Mouse (Mus musculus): Measurements from ENCODE around the gene 1810065E05Rik. TPM values are rescaled to one million over a fixed set of nuclear protein-coding genes. Genes with fewer than 3 reads are reported as not detected.

The 1810065E05Rik gene
- total and polyA plus RNA-seq, 2 experiments from 2014 or later = not detected

- ATAC-seq (no peak), DNase-seq (ENCODE audit: low spot score) (no peak)
- Histone ChIP-seq H3K36me3 (ENCODE audit: insufficient read depth, low read length) (no peaks in the 10 kb centered on the region), H3K27me3 (ENCODE audit: insufficient read depth, low read length) (no peaks in the 10 kb centered on the region), H3K4me2 (ENCODE audit: low read depth, low read length) (no peak within 1 kb of the TSS), H3K9ac (replicated peaks; ENCODE audit: low read length) (no peak within 1 kb of the TSS), H3K4me3 (ENCODE audit: low read length) (no peak within 1 kb of the TSS), H3K27ac (no peak within 1 kb of the TSS), H3K4me1 (ENCODE audit: insufficient read depth, low read length) (no peaks in the 10 kb centered on the region), H3K9me3 (ENCODE audit: low read length) (no peaks in the 10 kb centered on the region)
- TF ChIP-seq CTCF (IDR thresholded peaks at IDR 0.05; ENCODE audit: low read depth) = no peak
Measured at GRCm38 (mm10) chr11:58462170-58462569, 41.3 kb downstream of the 1810065E05Rik start, which contains the start of gene Olfr30. TSS of gene Olfr30 (minus strand) at chr11:58462270.

Other genes with a start within 250 kb of the 1810065E05Rik start
- 24.7 and 37.7 TPM in 2 replicates for gene Mrpl22, start 249.4 kb upstream of the 1810065E05Rik start, total RNA-seq (2014; rRNA removed)
- 98.8 and 98.9 TPM in 2 replicates for gene Mrpl22, start 249.4 kb upstream of the 1810065E05Rik start, polyA plus RNA-seq (2015; fragmentation: Nextera tagmentation; extraction: Ambion mirVana)
- 2.7 and 6.3 TPM in 2 replicates for gene Igtp, start 221.6 kb upstream of the 1810065E05Rik start, total RNA-seq (2014; rRNA removed)
- gene Igtp, start 221.6 kb upstream of the 1810065E05Rik start, polyA plus RNA-seq (2015; fragmentation: Nextera tagmentation; extraction: Ambion mirVana) = 2.1 and 3.0 TPM in 2 replicates
- 1.2 and 1.8 TPM in 2 replicates for gene Irgm2, start 221.5 kb upstream of the 1810065E05Rik start, total RNA-seq (2014; rRNA removed)
- 0.80 and 1.6 TPM in 2 replicates for gene Irgm2, start 221.5 kb upstream of the 1810065E05Rik start, polyA plus RNA-seq (2015; fragmentation: Nextera tagmentation; extraction: Ambion mirVana)
- not detected in 2 replicates for gene 4930438A08Rik, start 146.3 kb upstream of the 1810065E05Rik start, total RNA-seq (2014; rRNA removed)
- gene 4930438A08Rik, start 146.3 kb upstream of the 1810065E05Rik start, polyA plus RNA-seq (2015; fragmentation: Nextera tagmentation; extraction: Ambion mirVana) = not detected in 2 replicates
- gene Zfp692, start 114.0 kb upstream of the 1810065E05Rik start, total RNA-seq (2014; rRNA removed) = 23.9 and 27.8 TPM in 2 replicates
- 19.7 and 21.9 TPM in 2 replicates for gene Zfp692, start 114.0 kb upstream of the 1810065E05Rik start, polyA plus RNA-seq (2015; fragmentation: Nextera tagmentation; extraction: Ambion mirVana)
- 36.3 and 42.9 TPM in 2 replicates for gene Zfp672, start 90.8 kb upstream of the 1810065E05Rik start, total RNA-seq (2014; rRNA removed)
- 43.8 TPM in 2 replicates for gene Zfp672, start 90.8 kb upstream of the 1810065E05Rik start, polyA plus RNA-seq (2015; fragmentation: Nextera tagmentation; extraction: Ambion mirVana)
- gene Sh3bp5l, start 90.4 kb upstream of the 1810065E05Rik start, total RNA-seq (2014; rRNA removed) = 51.8 and 55.4 TPM in 2 replicates
- gene Sh3bp5l, start 90.4 kb upstream of the 1810065E05Rik start, polyA plus RNA-seq (2015; fragmentation: Nextera tagmentation; extraction: Ambion mirVana) = 39.7 and 40.3 TPM in 2 replicates
- not detected in 2 replicates for gene Lypd8, start 42.1 kb upstream of the 1810065E05Rik start, total RNA-seq (2014; rRNA removed)
- gene Lypd8, start 42.1 kb upstream of the 1810065E05Rik start, polyA plus RNA-seq (2015; fragmentation: Nextera tagmentation; extraction: Ambion mirVana) = not detected in 2 replicates
- gene Gm12253, start 11.4 kb downstream of the 1810065E05Rik start, total RNA-seq (2014; rRNA removed) = not detected in 2 replicates
- gene Gm12253, start 11.4 kb downstream of the 1810065E05Rik start, polyA plus RNA-seq (2015; fragmentation: Nextera tagmentation; extraction: Ambion mirVana) = not detected in 2 replicates
- not detected in 2 replicates for gene Lypd9, start 31.8 kb downstream of the 1810065E05Rik start, total RNA-seq (2014; rRNA removed)
- not detected in 2 replicates for gene Lypd9, start 31.8 kb downstream of the 1810065E05Rik start, polyA plus RNA-seq (2015; fragmentation: Nextera tagmentation; extraction: Ambion mirVana)
- gene Olfr30, start 41.2 kb downstream of the 1810065E05Rik start, total RNA-seq (2014; rRNA removed) = not detected in 2 replicates
- not detected in 2 replicates for gene Olfr30, start 41.2 kb downstream of the 1810065E05Rik start, polyA plus RNA-seq (2015; fragmentation: Nextera tagmentation; extraction: Ambion mirVana)
- not detected in 2 replicates for gene Olfr332, start 71.4 kb downstream of the 1810065E05Rik start, total RNA-seq (2014; rRNA removed)
- not detected in 2 replicates for gene Olfr332, start 71.4 kb downstream of the 1810065E05Rik start, polyA plus RNA-seq (2015; fragmentation: Nextera tagmentation; extraction: Ambion mirVana)
- gene Olfr331, start 81.5 kb downstream of the 1810065E05Rik start, total RNA-seq (2014; rRNA removed) = not detected in 2 replicates
- gene Olfr331, start 81.5 kb downstream of the 1810065E05Rik start, polyA plus RNA-seq (2015; fragmentation: Nextera tagmentation; extraction: Ambion mirVana) = not detected in 2 replicates
- not detected in 2 replicates for gene Olfr330, start 113.7 kb downstream of the 1810065E05Rik start, total RNA-seq (2014; rRNA removed)
- gene Olfr330, start 113.7 kb downstream of the 1810065E05Rik start, polyA plus RNA-seq (2015; fragmentation: Nextera tagmentation; extraction: Ambion mirVana) = 0.15 TPM in 1 of 2 replicates, not detected in the other
- gene Olfr329-ps, start 125.3 kb downstream of the 1810065E05Rik start, total RNA-seq (2014; rRNA removed) = not detected in 2 replicates
- gene Olfr329-ps, start 125.3 kb downstream of the 1810065E05Rik start, polyA plus RNA-seq (2015; fragmentation: Nextera tagmentation; extraction: Ambion mirVana) = 0.11 TPM in 1 of 2 replicates, not detected in the other
- not detected in 2 replicates for gene Olfr328, start 134.5 kb downstream of the 1810065E05Rik start, total RNA-seq (2014; rRNA removed)
- not detected in 2 replicates for gene Olfr328, start 134.5 kb downstream of the 1810065E05Rik start, polyA plus RNA-seq (2015; fragmentation: Nextera tagmentation; extraction: Ambion mirVana)
- gene Olfr224, start 149.4 kb downstream of the 1810065E05Rik start, total RNA-seq (2014; rRNA removed) = not detected in 2 replicates
- 0.08 TPM in 1 of 2 replicates, not detected in the other for gene Olfr224, start 149.4 kb downstream of the 1810065E05Rik start, polyA plus RNA-seq (2015; fragmentation: Nextera tagmentation; extraction: Ambion mirVana)
- not detected in 2 replicates for gene Olfr325, start 156.6 kb downstream of the 1810065E05Rik start, total RNA-seq (2014; rRNA removed)
- not detected in 2 replicates for gene Olfr325, start 156.6 kb downstream of the 1810065E05Rik start, polyA plus RNA-seq (2015; fragmentation: Nextera tagmentation; extraction: Ambion mirVana)
- 0.26 and 0.54 TPM in 2 replicates for gene Olfr324, start 174.0 kb downstream of the 1810065E05Rik start, total RNA-seq (2014; rRNA removed)
- 0.05 and 0.13 TPM in 2 replicates for gene Olfr324, start 174.0 kb downstream of the 1810065E05Rik start, polyA plus RNA-seq (2015; fragmentation: Nextera tagmentation; extraction: Ambion mirVana)
- not detected in 2 replicates for gene 2210407C18Rik, start 195.0 kb downstream of the 1810065E05Rik start, total RNA-seq (2014; rRNA removed)
- gene 2210407C18Rik, start 195.0 kb downstream of the 1810065E05Rik start, polyA plus RNA-seq (2015; fragmentation: Nextera tagmentation; extraction: Ambion mirVana) = not detected in 2 replicates
- not detected in 2 replicates for gene Olfr323, start 209.4 kb downstream of the 1810065E05Rik start, total RNA-seq (2014; rRNA removed)
- gene Olfr323, start 209.4 kb downstream of the 1810065E05Rik start, polyA plus RNA-seq (2015; fragmentation: Nextera tagmentation; extraction: Ambion mirVana) = not detected in 2 replicates
- 0.10 TPM in 1 of 2 replicates, not detected in the other for gene Trim58, start 219.4 kb downstream of the 1810065E05Rik start, total RNA-seq (2014; rRNA removed)
- gene Trim58, start 219.4 kb downstream of the 1810065E05Rik start, polyA plus RNA-seq (2015; fragmentation: Nextera tagmentation; extraction: Ambion mirVana) = 0.10 and 0.31 TPM in 2 replicates
- gene Olfr322, start 237.7 kb downstream of the 1810065E05Rik start, total RNA-seq (2014; rRNA removed) = 0.07 and 0.16 TPM in 2 replicates
- not detected in 2 replicates for gene Olfr322, start 237.7 kb downstream of the 1810065E05Rik start, polyA plus RNA-seq (2015; fragmentation: Nextera tagmentation; extraction: Ambion mirVana)

Data from hindbrain, postnatal 0 days (tissue).